Comparison of ENCODE assay signal across 8 mouse cellular contexts in genomic region chr19:61224678-61225525, GRCm38 (mm10). TPM values are rescaled to one million over a fixed set of nuclear protein-coding genes. Genes with fewer than 3 reads are reported as not detected.
A peak's percentile ranks its signal among the peaks of the same experiment; 100 is the strongest.
DNase-seq lines count a peak whose midpoint lies in the region; ATAC-seq and TF ChIP-seq lines count a peak whose summit lies in the region.

No protein-coding gene starts in this region.

- no peak for TF ChIP-seq POLR2A in MEL (IDR thresholded peaks at IDR 0.05; ENCODE audit: control insufficient read depth in 1 of 2, insufficient read depth in 1 of 2, low read depth in 1 of 2, low read length in 2 of 2, poor library complexity in 1 of 2)
- no peak for TF ChIP-seq POLR2A in limb, embryonic 14.5 days (IDR thresholded peaks at IDR 0.05; ENCODE audit: borderline replicate concordance, extremely low read depth, insufficient read depth, insufficient read length)

- H3K27me3 ChIP-seq in heart, embryonic 14.5 days (ENCODE audit: control insufficient read depth, insufficient read depth, low read length) = no peaks in the 10 kb centered on the region
- H3K27me3 ChIP-seq in MEL (ENCODE audit: control insufficient read depth in 1 of 2, insufficient read depth in 2 of 2, low read length in 2 of 2) = no peaks in the 10 kb centered on the region
- no peaks in the 10 kb centered on the region for H3K27me3 ChIP-seq in hindbrain, embryonic 14.5 days (ENCODE audit: control insufficient read depth, insufficient read depth, low read length)
- no peaks in the 10 kb centered on the region for H3K27me3 ChIP-seq in limb, embryonic 14.5 days (ENCODE audit: control insufficient read depth, insufficient read depth, low read length)

- no peaks in the 10 kb centered on the region for H3K79me2 ChIP-seq in MEL (ENCODE audit: control insufficient read depth, insufficient read depth, low read length, poor library complexity)

- no peaks in the 10 kb centered on the region for H3K36me3 ChIP-seq in heart, embryonic 14.5 days (ENCODE audit: control insufficient read depth, insufficient read depth, low read length)
- H3K36me3 ChIP-seq in MEL (ENCODE audit: control insufficient read depth in 1 of 2, insufficient read depth in 2 of 2, low read length in 2 of 2) = no peaks in the 10 kb centered on the region
- H3K36me3 ChIP-seq in hindbrain, embryonic 14.5 days (replicated peaks; ENCODE audit: control insufficient read depth, insufficient read depth) = no peaks in the 10 kb centered on the region
- no peaks in the 10 kb centered on the region for H3K36me3 ChIP-seq in limb, embryonic 14.5 days (ENCODE audit: control insufficient read depth, insufficient read depth, low read length)

- no peak overlapping the region for H3K27ac ChIP-seq in heart, embryonic 14.5 days (replicated peaks in 1 of 2; ENCODE audit: control insufficient read depth in 1 of 2, insufficient read depth in 1 of 2, low read depth in 2 of 2, low read length in 2 of 2)
- H3K27ac ChIP-seq in MEL (ENCODE audit: control insufficient read depth, low read depth, low read length) = no peak overlapping the region
- peak overlapping the region; percentile 47; the same call in 1 of the 2 replicates for H3K27ac ChIP-seq in hindbrain, embryonic 14.5 days
- no peak overlapping the region for H3K27ac ChIP-seq in limb, embryonic 14.5 days (replicated peaks; ENCODE audit: low read depth, low read length)

- peak; percentile 6; the same call in 1 of the 2 replicates for ATAC-seq in heart, embryonic 14.5 days (ENCODE audit: insufficient number of reproducible peaks, insufficient read depth, low FRiP score, low read depth)
- ATAC-seq in hindbrain, embryonic 14.5 days (ENCODE audit: low FRiP score) = peak; percentile 7
- peak; percentile 12 for ATAC-seq in limb, embryonic 14.5 days (ENCODE audit: low FRiP score, low read depth)

- DNase-seq in heart, postnatal 36 days = no peak
- DNase-seq in MEL (ENCODE audit: low read depth, low spot score) = no peak
- peak; percentile 25 for DNase-seq in embryo, embryonic 10 days (ENCODE audit: low spot score)
- DNase-seq in hindbrain, embryonic 14.5 days (ENCODE audit: low spot score) = no peak
- peak; percentile 22 for DNase-seq in limb, embryonic 14.5 days (ENCODE audit: low spot score)
- peak; percentile 60 to 68 for DNase-seq in right cerebral cortex, postnatal 10 days (ENCODE audit: low spot score in 2 of 2)
- no peak for DNase-seq in c-Kit-positive CD71-positive TER-119-positive erythroid progenitor cells, embryonic 14.5 days (ENCODE audit: low spot score)

- peak overlapping the region; percentile 63 to 76 for H3K4me3 ChIP-seq in heart, embryonic 14.5 days (ENCODE audit: control insufficient read depth in 1 of 2, insufficient read depth in 1 of 2, low read depth in 1 of 2, low read length in 2 of 2)
- no peak overlapping the region for H3K4me3 ChIP-seq in MEL (ENCODE audit: control insufficient read depth in 1 of 2, insufficient read depth in 1 of 2, low read depth in 2 of 2, low read length in 2 of 2)
- H3K4me3 ChIP-seq in hindbrain, embryonic 14.5 days (replicated peaks; ENCODE audit: low read length) = peak overlapping the region; percentile 67
- peak overlapping the region; percentile 59 for H3K4me3 ChIP-seq in limb, embryonic 14.5 days (replicated peaks; ENCODE audit: low read length)

- no peak for TF ChIP-seq EP300 in MEL (IDR thresholded peaks at IDR 0.05; ENCODE audit: low read depth in 1 of 2, low read length in 2 of 2)

- intact Hi-C loops in heart, postnatal 36 days (cut with DNase I) = no loop called here

- peaks cover 0 to 9% of the 10 kb centered on the region in 2 experiments; a peak in 1 of 4 replicates for H3K4me1 ChIP-seq in heart, embryonic 14.5 days (ENCODE audit: control insufficient read depth in 2 of 2, insufficient read depth in 2 of 2, low read length in 2 of 2)
- H3K4me1 ChIP-seq in MEL (ENCODE audit: control insufficient read depth in 1 of 2, insufficient read depth in 2 of 2, low read length in 2 of 2) = no peaks in the 10 kb centered on the region
- H3K4me1 ChIP-seq in hindbrain, embryonic 14.5 days (replicated peaks; ENCODE audit: control insufficient read depth, insufficient read depth, low read length) = no peaks in the 10 kb centered on the region
- no peaks in the 10 kb centered on the region for H3K4me1 ChIP-seq in limb, embryonic 14.5 days (ENCODE audit: control insufficient read depth, insufficient read depth, low read length)

- WGBS in heart, embryonic 14.5 days = 32% methylated on average over 51 of the region's 53 CpGs
- 32% methylated on average over 53 of the region's 53 CpGs for WGBS in hindbrain, embryonic 14.5 days
- 43% methylated on average over 48 of the region's 53 CpGs for WGBS in limb, embryonic 14.5 days

- H3K9ac ChIP-seq in heart, embryonic 14.5 days (ENCODE audit: low read length) = no peak overlapping the region
- H3K9ac ChIP-seq in MEL (ENCODE audit: control insufficient read depth, low read depth, low read length, poor library complexity, severe bottlenecking) = no peak overlapping the region
- H3K9ac ChIP-seq in hindbrain, embryonic 14.5 days = peak overlapping the region; percentile 61
- H3K9ac ChIP-seq in limb, embryonic 14.5 days (ENCODE audit: low read depth, low read length, severe bottlenecking) = peak overlapping the region; percentile 16; the same call in 1 of the 2 replicates

- H3K9me3 ChIP-seq in heart, embryonic 14.5 days (ENCODE audit: control insufficient read depth, low read length) = peaks cover 4% of the 10 kb centered on the region; the same call in 1 of the 2 replicates
- H3K9me3 ChIP-seq in MEL (replicated peaks; ENCODE audit: insufficient read depth, low read length) = no peaks in the 10 kb centered on the region
- no peaks in the 10 kb centered on the region for H3K9me3 ChIP-seq in hindbrain, embryonic 14.5 days (ENCODE audit: control insufficient read depth, low read length)
- no peaks in the 10 kb centered on the region for H3K9me3 ChIP-seq in limb, embryonic 14.5 days (ENCODE audit: control insufficient read depth, low read length)

- no peak for TF ChIP-seq CTCF in MEL (IDR thresholded peaks at IDR 0.05 in 2 of 3, conservative IDR thresholded peaks at IDR 0.05 in 1 of 3; ENCODE audit: control insufficient read depth in 1 of 3, insufficient read depth in 1 of 3, low read depth in 2 of 3, low read length in 3 of 3, poor library complexity in 1 of 3, severe bottlenecking in 1 of 3)

- no peak for TF ChIP-seq RAD21 in MEL (IDR thresholded peaks at IDR 0.05; ENCODE audit: low read depth, low read length)

- peak overlapping the region; percentile 65 for H3K4me2 ChIP-seq in heart, embryonic 14.5 days (ENCODE audit: low read length)
- H3K4me2 ChIP-seq in hindbrain, embryonic 14.5 days (replicated peaks) = peak overlapping the region; percentile 64
- H3K4me2 ChIP-seq in limb, embryonic 14.5 days (replicated peaks; ENCODE audit: low read depth, low read length, severe bottlenecking) = peak overlapping the region; percentile 63

TF ChIP-seq in MEL, 35 proteins besides CTCF, POLR2A, EP300 and RAD21:
- TF ChIP-seq ZKSCAN1 (IDR thresholded peaks at IDR 0.05; ENCODE audit: low read depth, low read length) (peak; percentile 79), MYB (IDR thresholded peaks at IDR 0.05; ENCODE audit: low read depth, low read length) (no peak), ZMIZ1 (IDR thresholded peaks at IDR 0.05; ENCODE audit: low read depth, low read length) (no peak)

RNA-seq across cellular contexts. Expression of gene Csf2ra, which starts 3.3 kb away (rescaled TPM):
- polyA plus RNA-seq in heart, embryonic 14.5 days (2014; fragmentation: Nextera tagmentation; extraction: Ambion mirVana) = 26.2 and 32.0 TPM in 2 replicates
- total RNA-seq in heart, postnatal 36 days (2021) = 1 to 10 TPM; 6.7 to 8.1 TPM
- total RNA-seq in MEL (2012; rRNA removed) = not detected in 2 replicates
- not detected for polyA plus RNA-seq in MEL (2012; ENCODE audit: insufficient read depth in 1 of 2, insufficient read length in 2 of 2, low read depth in 1 of 2, low replicate concordance in 2 of 2, missing spikeins in 1 of 2)
- polyA plus RNA-seq in hindbrain, embryonic 14.5 days (2014; fragmentation: Nextera tagmentation; extraction: Ambion mirVana) = 41.6 and 55.8 TPM in 2 replicates
- 181 and 228 TPM in 2 replicates for polyA plus RNA-seq in limb, embryonic 14.5 days (2012; rRNA removed)
- polyA plus RNA-seq in limb, embryonic 14.5 days (2014; fragmentation: Nextera tagmentation; extraction: Ambion mirVana) = 24.1 and 30.1 TPM in 2 replicates

RNA-seq across cellular contexts. Expression of gene Gm6020, which starts 41.2 kb away (rescaled TPM):
- polyA plus RNA-seq in heart, embryonic 14.5 days (2014; fragmentation: Nextera tagmentation; extraction: Ambion mirVana) = not detected in 2 replicates
- total RNA-seq in heart, postnatal 36 days (2021) = not detected
- not detected in 2 replicates for total RNA-seq in MEL (2012; rRNA removed)
- not detected for polyA plus RNA-seq in MEL (2012; ENCODE audit: insufficient read depth in 1 of 2, insufficient read length in 2 of 2, low read depth in 1 of 2, low replicate concordance in 2 of 2, missing spikeins in 1 of 2)
- polyA plus RNA-seq in hindbrain, embryonic 14.5 days (2014; fragmentation: Nextera tagmentation; extraction: Ambion mirVana) = not detected in 2 replicates
- not detected in 2 replicates for polyA plus RNA-seq in limb, embryonic 14.5 days (2012; rRNA removed)
- polyA plus RNA-seq in limb, embryonic 14.5 days (2014; fragmentation: Nextera tagmentation; extraction: Ambion mirVana) = not detected in 2 replicates

RNA-seq across cellular contexts. Expression of gene Gm7102, which starts 48.8 kb away (rescaled TPM):
- 0.23 TPM in 1 of 2 replicates, not detected in the other for polyA plus RNA-seq in heart, embryonic 14.5 days (2014; fragmentation: Nextera tagmentation; extraction: Ambion mirVana)
- total RNA-seq in heart, postnatal 36 days (2021) = not detected
- not detected in 2 replicates for total RNA-seq in MEL (2012; rRNA removed)
- polyA plus RNA-seq in MEL (2012; ENCODE audit: insufficient read depth in 1 of 2, insufficient read length in 2 of 2, low read depth in 1 of 2, low replicate concordance in 2 of 2, missing spikeins in 1 of 2) = 1 to 10 TPM in 1 of 2 experiments, not detected in 1; 1.9 TPM
- polyA plus RNA-seq in hindbrain, embryonic 14.5 days (2014; fragmentation: Nextera tagmentation; extraction: Ambion mirVana) = 0.13 and 0.33 TPM in 2 replicates
- polyA plus RNA-seq in limb, embryonic 14.5 days (2012; rRNA removed) = 0.06 and 0.08 TPM in 2 replicates
- 0.14 TPM in 1 of 2 replicates, not detected in the other for polyA plus RNA-seq in limb, embryonic 14.5 days (2014; fragmentation: Nextera tagmentation; extraction: Ambion mirVana)

Comparison
In these comparisons a context has a peak if more than half of its experiments do, and no peak if none do; other contexts are left out.
1. H3K4me3 ChIP-seq: peak in heart, embryonic 14.5 days (2 of 2), hindbrain, embryonic 14.5 days (single experiment) and limb, embryonic 14.5 days (single experiment); none in MEL (0 of 2).
2. H3K9ac ChIP-seq: peak in hindbrain, embryonic 14.5 days (single experiment) and limb, embryonic 14.5 days (single experiment); none in heart, embryonic 14.5 days (single experiment) and MEL (single experiment).
3. DNase-seq: peak in embryo, embryonic 10 days (single experiment), limb, embryonic 14.5 days (single experiment) and right cerebral cortex, postnatal 10 days (2 of 2); none in heart, postnatal 36 days (0 of 2), MEL (single experiment), hindbrain, embryonic 14.5 days (single experiment) and c-Kit-positive CD71-positive TER-119-positive erythroid progenitor cells, embryonic 14.5 days (single experiment).
4. RNA of gene Csf2ra, which starts 3.3 kb away (polyA plus RNA-seq): 24.1 to 228 TPM in limb, embryonic 14.5 days, 41.6 to 55.8 TPM in hindbrain, embryonic 14.5 days and 26.2 to 32.0 TPM in heart, embryonic 14.5 days; not detected in MEL; every median in the first group is over 10 times any median in the second.
5. Peak in every context shown above with its lines, with median percentiles within 50 percentile points of each other: ATAC-seq and H3K4me2 ChIP-seq.